Mouse (Mus musculus) liver, adult 2 months (tissue): ENCODE measurements around the gene Nkrf.

Experiments used
- CTCF ChIP-seq: fragments of 200-500 bp; IDR thresholded peaks from 2 replicates; pipeline ENCODE4 v1.5.1; 2011; ENCODE audit warnings: low read depth, low read length, control low read depth
- POLR2A ChIP-seq: fragments of 200-500 bp; IDR thresholded peaks from 2 replicates; pipeline ENCODE4 v1.6.1; 2011; ENCODE audit warnings: low read length, control low read depth; ENCODE audit not compliant: insufficient read depth; ENCODE audit errors: extremely low read depth

- TF ChIP-seq CTCF (no peak), POLR2A (no peak)
These were observed 28.0 kb downstream of the Nkrf start for GRCm38 (mm10) chrX:36874704-36875128.
